Comparison of ENCODE assay signal across 28 mouse cellular contexts in the genomic region with DNA sequence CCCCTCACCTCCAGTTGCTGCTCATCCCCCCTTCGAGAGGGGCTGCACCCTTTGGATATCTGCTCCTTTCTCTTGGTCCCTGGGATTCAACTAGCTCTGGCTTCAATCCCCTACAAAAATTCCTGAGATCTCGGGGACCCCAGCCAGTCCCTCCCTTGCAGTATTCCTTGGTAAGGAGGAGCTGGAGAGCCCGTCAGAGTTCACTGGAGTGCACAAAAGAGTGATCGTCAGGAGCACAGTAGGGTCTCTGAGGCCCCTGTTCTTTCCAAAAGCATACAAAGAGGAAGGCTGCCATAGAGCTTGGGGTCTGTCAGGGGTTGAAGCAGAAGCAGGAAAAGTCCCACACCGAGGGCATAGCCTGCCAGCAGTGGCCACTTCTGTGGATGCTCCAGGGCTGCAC.
"Had no signal": no experiment of that assay in that cellular context is flagged by ENCODE, and none has a peak within 500 bp of the region (broad histone marks: within the 10 kb centered on the region; RNA-seq: fewer than 3 reads in every experiment).

No protein-coding gene starts in this region.

- H3K9me3 ChIP-seq: heart, embryonic 13.5 days; heart, embryonic 15.5 days; hindbrain, embryonic 10.5 days; hindbrain, embryonic 12.5 days; intestine, embryonic 15.5 days; limb, embryonic 10.5 days; limb, embryonic 12.5 days; liver, embryonic 13.5 days; liver, embryonic 15.5 days had no signal

- H3K4me3 ChIP-seq: gastrocnemius, adult 2 months; heart, adult 2 months; heart, embryonic 13.5 days; heart, embryonic 15.5 days; hindbrain, embryonic 10.5 days; hindbrain, embryonic 12.5 days; intestine, embryonic 15.5 days; layer of hippocampus, adult 2 months; left cerebral cortex, adult 2 months; limb, embryonic 12.5 days; liver, embryonic 13.5 days; liver, embryonic 15.5 days had no signal

- H3K9ac ChIP-seq: heart, embryonic 13.5 days; heart, embryonic 15.5 days; hindbrain, embryonic 12.5 days; hindbrain, embryonic 14.5 days; intestine, embryonic 15.5 days; limb, embryonic 12.5 days; liver, embryonic 13.5 days; liver, embryonic 15.5 days had no signal

- ATAC-seq: hindbrain, embryonic 16.5 days; inflammation-experienced regulatory T-cells, adult 6 months; intestine, embryonic 15.5 days; intestine, postnatal 0 days had no signal

- H3K27ac ChIP-seq: gastrocnemius, adult 2 months; heart, adult 2 months; heart, embryonic 13.5 days; heart, embryonic 15.5 days; hindbrain, embryonic 10.5 days; hindbrain, embryonic 12.5 days; hindbrain, embryonic 14.5 days; intestine, embryonic 15.5 days; layer of hippocampus, adult 2 months; left cerebral cortex, adult 2 months; limb, embryonic 10.5 days; limb, embryonic 12.5 days; liver, embryonic 13.5 days; liver, embryonic 15.5 days had no signal

- DNase-seq: gastrocnemius, adult 2 months; gastrocnemius, postnatal 10 days; gastrocnemius, postnatal 25 days; heart, adult 2 months; heart, postnatal 14 days; heart, postnatal 4 days; kidney, adult 8-10 months; kidney, postnatal 10 days; kidney, postnatal 25 days; kidney, postnatal 4 days; liver; liver, embryonic 13.5 days had no signal

- H3K27me3 ChIP-seq: heart, embryonic 15.5 days; hindbrain, embryonic 12.5 days; intestine, embryonic 15.5 days; limb, embryonic 12.5 days had no signal

- H3K4me2 ChIP-seq: heart, embryonic 11.5 days; heart, embryonic 13.5 days; heart, embryonic 15.5 days; hindbrain, embryonic 12.5 days; hindbrain, embryonic 14.5 days; intestine, embryonic 15.5 days; limb, embryonic 12.5 days; liver, embryonic 11.5 days; liver, embryonic 13.5 days; liver, embryonic 15.5 days had no signal
